In the genomic region with DNA sequence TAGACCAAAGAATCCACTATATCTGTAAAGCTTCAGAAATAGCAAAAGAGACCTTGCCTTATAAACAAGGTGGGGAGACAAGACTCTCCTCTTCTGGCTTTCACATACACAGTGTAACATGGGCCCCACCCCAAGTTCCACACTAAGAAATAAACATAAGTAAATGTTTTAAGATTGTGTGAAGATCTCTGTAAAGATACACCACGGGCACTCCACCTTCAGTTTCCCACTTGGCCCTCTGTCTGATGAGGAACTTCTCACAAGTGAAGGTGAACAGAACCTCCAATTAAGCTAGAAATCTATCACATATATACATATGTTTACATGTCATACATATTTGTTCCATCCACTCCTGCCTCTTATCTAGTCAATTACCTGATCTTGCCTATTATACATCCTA, we compare ENCODE assay signal across 23 mouse cellular contexts. TPM values are rescaled to one million over a fixed set of nuclear protein-coding genes. Genes with fewer than 3 reads are reported as not detected.
A peak's percentile ranks its signal among the peaks of the same experiment; 100 is the strongest.
DNase-seq lines count a peak whose midpoint lies in the region; ATAC-seq and TF ChIP-seq lines count a peak whose summit lies in the region.
"Had no signal": no experiment of that assay in that cellular context is flagged by ENCODE, and none has a peak within 500 bp of the region (broad histone marks: within the 10 kb centered on the region; RNA-seq: fewer than 3 reads in every experiment).

No protein-coding gene starts in this region.

- no peaks in the 10 kb centered on the region for H3K27me3 ChIP-seq in forebrain, postnatal 0 days (ENCODE audit: insufficient read depth, low read length)
- H3K27me3 ChIP-seq: CH12.LX; embryonic facial prominence, embryonic 13.5 days; embryonic facial prominence, embryonic 15.5 days; forebrain, embryonic 12.5 days had no signal

- no peak overlapping the region for H3K4me3 ChIP-seq in forebrain, postnatal 0 days (ENCODE audit: low read depth, low read length)
- H3K4me3 ChIP-seq: embryonic facial prominence, embryonic 13.5 days; embryonic facial prominence, embryonic 15.5 days; erythroblast, embryonic 14.5 days; forebrain, embryonic 10.5 days; forebrain, embryonic 12.5 days had no signal

- H3K9me3 ChIP-seq in forebrain, postnatal 0 days (ENCODE audit: low read length), result no peaks in the 10 kb centered on the region
- H3K9me3 ChIP-seq: embryonic facial prominence, embryonic 13.5 days; embryonic facial prominence, embryonic 15.5 days; forebrain, embryonic 10.5 days; forebrain, embryonic 12.5 days; G1E had no signal

- no peaks in the 10 kb centered on the region for H3K4me1 ChIP-seq in forebrain, postnatal 0 days (ENCODE audit: insufficient read depth)
- H3K4me1 ChIP-seq: embryonic facial prominence, embryonic 13.5 days; embryonic facial prominence, embryonic 15.5 days; forebrain, embryonic 10.5 days; forebrain, embryonic 12.5 days had no signal

- H3K4me2 ChIP-seq in forebrain, postnatal 0 days (ENCODE audit: low read depth), result no peak overlapping the region
- H3K4me2 ChIP-seq: embryonic facial prominence, embryonic 13.5 days; embryonic facial prominence, embryonic 15.5 days; forebrain, embryonic 12.5 days had no signal

- H3K9ac ChIP-seq in forebrain, postnatal 0 days, result no peak overlapping the region
- H3K9ac ChIP-seq: embryonic facial prominence, embryonic 13.5 days; embryonic facial prominence, embryonic 15.5 days; forebrain, embryonic 12.5 days had no signal

- no peak overlapping the region for H3K27ac ChIP-seq in forebrain, postnatal 0 days (ENCODE audit: low read depth, low read length)
- H3K27ac ChIP-seq: embryonic facial prominence, embryonic 13.5 days; embryonic facial prominence, embryonic 15.5 days; forebrain, embryonic 10.5 days; forebrain, embryonic 12.5 days had no signal

- DNase-seq in CD4-positive helper T cell, adult 2 months (ENCODE audit: low read depth, low spot score), result peak; percentile 40
- DNase-seq in induced T-regulatory cell, adult 2 months (ENCODE audit: low read depth), result peak; percentile 58
- peak; percentile 22 to 53 for DNase-seq in natural killer cell, adult 2 months (ENCODE audit: low spot score in 2 of 2)
- DNase-seq in right cerebral cortex, postnatal 36 days (ENCODE audit: low spot score in 2 of 2), result no peak
- no peak for DNase-seq in forebrain, postnatal 0 days
- DNase-seq: adrenal gland, adult 8-10 months; adrenal gland, postnatal 14 days; adrenal gland, postnatal 36 days; cerebellum, adult 18-20 months; cerebellum, adult 8-10 months; cerebellum, adult 9-11 months; cerebellum, postnatal 14 days; cerebellum, postnatal 36 days; embryo, embryonic 11 days had no signal

- WGBS in forebrain, postnatal 0 days, result 92% methylated on average over 1 of the region's 1 CpGs

- no peak for ATAC-seq in forebrain, postnatal 0 days
- ATAC-seq: forebrain, embryonic 14.5 days; Patski had no signal

- no peaks in the 10 kb centered on the region for H3K36me3 ChIP-seq in forebrain, postnatal 0 days (ENCODE audit: insufficient read depth)
- H3K36me3 ChIP-seq: embryonic facial prominence, embryonic 13.5 days; embryonic facial prominence, embryonic 15.5 days; forebrain, embryonic 10.5 days; forebrain, embryonic 12.5 days; G1E had no signal

- TF ChIP-seq CTCF in forebrain, postnatal 0 days (IDR thresholded peaks at IDR 0.05; ENCODE audit: low read depth), result no peak

RNA-seq across cellular contexts. Expression of a gene that starts 42.6 kb away (rescaled TPM):
- 71.3 and 92.3 TPM in 2 replicates for total RNA-seq in forebrain, postnatal 0 days (2014; rRNA removed)
- 33.0 and 51.6 TPM in 2 replicates for polyA plus RNA-seq in forebrain, postnatal 0 days (2015; fragmentation: Nextera tagmentation; extraction: Ambion mirVana)

Comparison
In these comparisons a context has a peak if more than half of its experiments do, and no peak if none do; other contexts are left out.
1. DNase-seq: peak in CD4-positive helper T cell, adult 2 months (single experiment), induced T-regulatory cell, adult 2 months (single experiment) and natural killer cell, adult 2 months (2 of 2); none in right cerebral cortex, postnatal 36 days (0 of 2) and forebrain, postnatal 0 days (single experiment).